Mouse (Mus musculus) liver, embryonic 14.5 days (tissue): ENCODE data around the gene Hist1h3f. TPM values are rescaled to one million over a fixed set of nuclear protein-coding genes. Genes with fewer than 3 reads are reported as not detected.
"Not testable (repeated sequence)": the region's sequence is repeated elsewhere in the genome, so short reads cannot be mapped to it uniquely, and the experiment has no call there.

Experiments
- ATAC-seq: fragments of 200-750 bp; cut with Nextera tagmentation; 2 replicates; pipeline ENCODE4 v1.8.0; 2017; ENCODE audit warnings: moderate number of reproducible peaks, mild to moderate bottlenecking, moderate library complexity; ENCODE audit not compliant: insufficient read depth
- DNase-seq, 3 experiments: peaks; one replicate each; pipeline ENCODE4 v3.0.0-alpha.2; 2012 to 2013; ENCODE audit warnings: low read depth in 3 of 3, low spot score in 3 of 3
- H3K27ac ChIP-seq: fragments of 300-500 bp; sonication (generic); 2 replicates; pipeline ENCODE4 v1.5.1; 2014; ENCODE audit warnings: moderate library complexity, mild to moderate bottlenecking, control low read depth, inconsistent platforms
- H3K27me3 ChIP-seq: fragments of 300-500 bp; sonication (generic); 2 replicates; pipeline ENCODE4 v1.6.1; 2014; ENCODE audit warnings: mild to moderate bottlenecking, low read length, moderate library complexity; ENCODE audit not compliant: control insufficient read depth, insufficient read depth
- H3K36me3 ChIP-seq: fragments of 300-500 bp; sonication (generic); replicated peaks from 2 replicates; pipeline ENCODE4 v1.6.1; 2014; ENCODE audit warnings: low read depth; ENCODE audit not compliant: control insufficient read depth, insufficient read depth
- H3K4me1 ChIP-seq, 2 experiments: fragments of 200-500 bp in 1 of 2; fragments of 300-500 bp in 1 of 2; sonication (generic) in 1 of 2; replicated peaks; 2 replicates each; pipeline ENCODE4 v1.6.1; 2012 to 2014; ENCODE audit warnings: antibody characterized with exemption in 1 of 2, inconsistent platforms in 1 of 2, low read length in 1 of 2; ENCODE audit not compliant: control insufficient read depth in 2 of 2, insufficient read depth in 2 of 2
- H3K4me2 ChIP-seq: fragments of 300-500 bp; sonication (generic); 2 replicates; pipeline ENCODE4 v1.6.1; 2014; ENCODE audit warnings: low read depth, mild to moderate bottlenecking, control low read depth, moderate library complexity
- H3K4me3 ChIP-seq, 2 experiments: fragments of 200-500 bp in 1 of 2; fragments of 300-500 bp in 1 of 2; sonication (generic) in 1 of 2; 2 replicates each; pipeline ENCODE4 v1.5.1; 2012 to 2014; ENCODE audit warnings: low read depth in 2 of 2, low read length in 2 of 2, mild to moderate bottlenecking in 2 of 2, control low read depth in 1 of 2, inconsistent platforms in 1 of 2, moderate library complexity in 1 of 2; ENCODE audit not compliant: insufficient read depth in 1 of 2
- H3K9ac ChIP-seq: fragments of 300-500 bp; sonication (generic); replicated peaks from 2 replicates; pipeline ENCODE4 v1.6.1; 2014; ENCODE audit warnings: mild to moderate bottlenecking, control low read depth, moderate library complexity
- H3K9me3 ChIP-seq: fragments of 300-500 bp; sonication (generic); 2 replicates; pipeline ENCODE4 v1.6.1; 2016; ENCODE audit warnings: low read length, mixed read lengths; ENCODE audit not compliant: control insufficient read depth
- CTCF ChIP-seq: IDR thresholded peaks from 2 replicates; pipeline ENCODE4 v1.5.1; 2016; ENCODE audit warnings: antibody characterized with exemption, low read depth, control low read depth
- EP300 ChIP-seq: IDR thresholded peaks from 2 replicates; pipeline ENCODE4 v1.6.1; 2016; ENCODE audit warnings: antibody characterized with exemption, low read depth
- WGBS: fragments of 180-500 bp; shearing (Covaris S2); extraction: QIAGEN DNeasy Blood & Tissue Kit; methylation state at CpG from one replicate; pipeline ENCODE4 v1.1.7; 2014; ENCODE audit not compliant: insufficient replicate concordance; 5-methylcytosine and 5-hydroxymethylcytosine counted together
- polyA plus RNA-seq, 2 experiments: library from polyadenylated mRNA; depleted of rRNA in 1 of 2; stranded (reverse) in 1 of 2; unstranded in 1 of 2; fragments of >200 nt; fragmentation: Nextera tagmentation in 1 of 2; extraction: Ambion mirVana in 1 of 2; gene quantifications; 2 replicates each; pipeline versions ENCODE4 v1.2.1 to v1.2.3; 2012 to 2014

The Hist1h3f gene
- polyA plus RNA-seq, 2 experiments, result 1.1 to 5.1 TPM

DNA sequence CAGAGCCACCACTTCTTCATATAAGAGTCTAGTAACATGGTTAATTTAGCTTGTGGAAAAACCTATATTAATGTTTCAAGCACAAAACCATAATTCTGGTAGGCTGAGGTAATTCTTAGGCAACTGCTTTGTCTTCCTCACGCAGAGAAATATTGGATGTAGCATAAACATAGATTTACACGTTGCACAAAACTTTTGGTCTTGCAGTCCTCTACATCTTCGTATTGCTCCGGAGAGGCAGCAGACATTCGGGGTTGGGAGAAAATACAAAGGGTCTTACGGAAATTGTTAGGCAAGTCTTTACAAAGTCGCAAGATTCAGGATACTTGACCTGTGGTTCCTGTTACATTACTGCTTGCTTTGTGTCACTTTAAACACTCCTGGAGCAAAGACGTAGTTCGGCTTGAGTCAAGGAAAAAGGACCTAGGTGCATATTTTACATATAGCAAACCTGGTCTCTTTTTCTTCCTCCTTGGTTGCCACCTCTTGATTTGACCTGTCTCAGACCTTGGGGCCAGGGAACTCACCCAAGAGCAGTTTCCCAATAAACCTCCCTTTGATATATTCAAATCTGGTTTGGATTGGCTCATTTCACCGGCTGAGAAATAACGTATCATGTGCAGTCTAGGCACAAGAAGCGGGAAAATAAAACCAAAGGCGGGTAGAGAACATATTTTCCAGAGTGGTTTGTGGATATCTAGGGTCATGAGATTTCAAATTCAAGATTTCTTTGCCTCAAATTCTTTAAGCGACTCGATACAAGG lies 9.3 kb upstream of the Hist1h3f start:
- Histone ChIP-seq H3K36me3 (no peaks in the 10 kb centered on the region), H3K4me2 (peak overlapping the region; percentile 95), H3K27me3 (no peaks in the 10 kb centered on the region), H3K9ac (peak overlapping the region; percentile 99), H3K4me1 (peaks cover 23% of the 10 kb centered on the region in 2 experiments), H3K9me3 (no peaks in the 10 kb centered on the region), H3K27ac (peak overlapping the region; percentile 100), H3K4me3 (peak overlapping the region; percentile 74 to 84)
- no peak for TF ChIP-seq CTCF
- ATAC-seq, result peak; percentile 24
- WGBS, result under 1% methylated on average over 15 of the region's 15 CpGs
- peak in 1 of 3 experiments; percentile 74 for DNase-seq

DNA sequence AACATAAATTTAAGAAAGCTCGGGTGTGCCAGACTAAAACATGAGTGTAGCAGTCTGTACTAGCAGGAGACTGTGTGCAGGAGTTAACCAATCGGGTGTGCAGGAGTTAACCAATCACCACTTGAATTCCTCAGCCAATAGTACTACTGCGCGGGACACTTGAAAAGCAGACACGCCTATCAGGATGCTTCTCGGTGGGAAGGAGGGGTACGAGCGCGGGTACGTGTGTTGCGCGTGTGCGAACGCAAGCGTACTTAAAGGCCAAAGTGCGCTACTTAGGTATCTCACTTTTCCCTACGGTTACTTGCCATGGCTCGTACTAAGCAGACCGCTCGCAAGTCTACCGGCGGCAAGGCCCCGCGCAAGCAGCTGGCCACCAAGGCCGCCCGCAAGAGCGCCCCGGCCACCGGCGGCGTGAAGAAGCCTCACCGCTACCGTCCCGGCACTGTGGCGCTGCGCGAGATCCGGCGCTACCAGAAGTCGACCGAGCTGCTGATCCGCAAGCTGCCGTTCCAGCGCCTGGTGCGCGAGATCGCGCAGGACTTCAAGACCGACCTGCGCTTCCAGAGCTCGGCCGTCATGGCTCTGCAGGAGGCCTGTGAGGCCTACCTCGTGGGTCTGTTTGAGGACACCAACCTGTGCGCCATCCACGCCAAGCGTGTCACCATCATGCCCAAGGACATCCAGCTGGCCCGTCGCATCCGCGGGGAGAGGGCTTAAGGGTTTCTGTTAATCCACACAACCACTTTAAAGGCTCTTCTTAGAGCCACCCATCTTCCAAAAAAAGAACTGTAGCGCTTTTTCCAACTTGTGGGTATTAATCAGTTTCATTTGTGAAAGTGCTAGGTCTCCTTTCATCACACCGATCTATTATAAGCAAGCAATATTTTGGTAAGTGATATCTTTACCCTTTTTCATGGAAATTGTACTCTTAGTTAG lies 8.4 kb upstream of the Hist1h3f start, which contains the start of gene Hist1h3g:
TSS of gene Hist1h3g (plus strand) at position 286 of the 939 bp plus-strand sequence.
- H3K27ac ChIP-seq, result peak within 1 kb of the TSS; percentile 100
- not testable (repeated sequence) for H3K36me3 ChIP-seq, H3K9me3 ChIP-seq, H3K27me3 ChIP-seq
- peak; percentile 66 for TF ChIP-seq EP300
- peaks cover 23 to 25% of the 10 kb centered on the region in 2 experiments for H3K4me1 ChIP-seq
- peak; percentile 98 for DNase-seq
- peak within 1 kb of the TSS; percentile 74 to 84 for H3K4me3 ChIP-seq
- peak within 1 kb of the TSS; percentile 99 for H3K9ac ChIP-seq
- peak; percentile 81 for ATAC-seq
- H3K4me2 ChIP-seq, result peak within 1 kb of the TSS; percentile 95
- under 1% methylated on average over 46 of the region's 62 CpGs for WGBS

DNA sequence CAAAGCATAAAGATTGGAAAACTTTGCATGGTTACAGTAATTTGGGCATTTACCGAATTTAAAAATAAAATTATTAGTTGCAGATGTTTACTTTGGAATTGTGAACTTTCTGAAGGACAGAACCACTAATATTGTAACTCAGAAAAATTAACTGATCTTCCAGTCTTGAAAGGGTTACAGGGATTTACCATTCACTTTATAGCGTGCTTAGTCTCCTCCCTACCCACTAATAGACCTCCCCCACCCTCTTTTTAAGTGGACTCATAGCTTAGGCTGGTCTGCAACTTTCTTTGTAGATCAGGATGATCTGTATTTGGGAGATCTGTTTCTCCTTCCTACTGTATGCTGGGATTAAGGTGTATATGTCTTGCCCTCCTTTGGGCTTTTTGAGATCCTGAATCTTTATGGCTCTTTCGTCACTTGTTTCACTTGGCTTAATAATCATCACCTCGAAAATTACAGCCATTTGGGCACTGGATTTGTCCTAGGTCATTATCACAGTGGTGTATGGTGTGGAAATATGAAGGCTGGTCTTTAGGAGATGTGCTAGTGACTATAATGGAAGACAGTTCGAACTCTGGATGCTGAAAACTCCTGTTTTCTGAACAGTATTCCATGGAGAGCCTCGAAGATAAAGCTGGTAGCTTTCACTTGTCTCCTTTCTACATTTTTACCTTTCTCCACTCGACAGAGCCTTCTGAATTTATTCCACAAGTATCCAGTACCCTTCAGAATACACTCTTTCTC lies 7.6 kb upstream of the Hist1h3f start:
- H3K9ac ChIP-seq, result peak overlapping the region; percentile 94
- H3K9me3 ChIP-seq, result no peaks in the 10 kb centered on the region
- no peak for ATAC-seq
- H3K4me2 ChIP-seq, result peak overlapping the region; percentile 95
- no peak for DNase-seq
- peak overlapping the region; percentile 74 to 84 for H3K4me3 ChIP-seq
- peak; percentile 18; the same call in 1 of the 2 replicates for TF ChIP-seq EP300
- TF ChIP-seq CTCF, result no peak
- peaks cover 28 to 30% of the 10 kb centered on the region in 2 experiments for H3K4me1 ChIP-seq
- 12% methylated on average over 7 of the region's 7 CpGs for WGBS
- H3K27me3 ChIP-seq, result no peaks in the 10 kb centered on the region
- H3K36me3 ChIP-seq, result no peaks in the 10 kb centered on the region
- peak overlapping the region; percentile 100 for H3K27ac ChIP-seq

DNA sequence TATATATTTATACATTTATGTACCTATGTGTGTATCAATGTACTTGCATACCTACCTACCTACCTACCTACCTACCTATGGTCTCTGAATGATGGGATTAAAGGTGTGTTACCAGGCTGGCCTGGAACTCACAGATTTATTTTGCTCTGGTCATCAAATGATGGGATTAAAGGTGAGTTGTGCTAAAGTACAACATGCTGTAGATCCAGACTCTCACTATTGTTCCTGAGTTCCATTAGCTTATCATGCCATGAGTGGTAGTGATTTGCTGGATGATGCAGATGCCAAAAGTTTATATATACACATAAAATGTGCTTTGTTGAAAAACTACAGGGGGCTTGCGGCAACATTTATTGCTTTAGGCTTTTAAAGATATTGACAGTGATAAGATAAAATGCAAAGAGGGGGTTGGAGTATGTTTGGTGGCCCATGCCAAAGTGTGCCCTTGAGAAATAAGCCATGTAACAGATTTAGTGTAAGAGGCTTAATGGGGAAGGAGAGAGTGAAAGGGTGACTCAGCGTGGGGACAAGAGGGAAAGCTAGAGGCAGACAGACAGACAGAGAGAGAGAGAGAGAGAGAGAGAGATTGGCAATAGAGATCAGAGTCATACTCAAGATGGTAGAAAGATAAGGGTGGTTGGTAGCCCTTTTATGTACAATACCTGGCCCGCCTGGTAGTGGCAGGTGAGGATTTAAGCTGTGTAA lies 6.7 kb upstream of the Hist1h3f start:
- no peak for TF ChIP-seq EP300
- no peak for TF ChIP-seq CTCF
- ATAC-seq, result no peak
- Histone ChIP-seq H3K4me2 (peak overlapping the region; percentile 95), H3K4me1 (peaks cover 28 to 29% of the 10 kb centered on the region in 2 experiments), H3K27ac (peak overlapping the region; percentile 100), H3K27me3 (no peaks in the 10 kb centered on the region), H3K36me3 (no peaks in the 10 kb centered on the region), H3K4me3 (peak overlapping the region in 1 of 2 experiments; percentile 74; a peak in 2 of 4 replicates), H3K9ac (peak overlapping the region; percentile 94), H3K9me3 (no peaks in the 10 kb centered on the region)
- DNase-seq, result no peak
- WGBS, result 64% methylated on average over 3 of the region's 3 CpGs
